Mouse (Mus musculus): ENCODE measurements around the gene Rhobtb3. TPM values are rescaled to one million over a fixed set of nuclear protein-coding genes. Genes with fewer than 3 reads are reported as not detected.
A peak's percentile ranks its signal among the peaks of the same experiment; 100 is the strongest.

The Rhobtb3 gene
- total and polyA plus RNA-seq, 3 experiments: 7.1 to 38.6 (median 23.7) TPM

GRCm38 (mm10) chr13:75942731-75943130, 994 bp downstream of the Rhobtb3 start:
- H3K4me3 ChIP-seq (ENCODE audit: low read depth, low read length): peak overlapping the region; percentile 91
- peak; percentile 3 for DNase-seq (ENCODE audit: low spot score)
- H3K27me3 ChIP-seq (ENCODE audit: insufficient read depth, low read length): peaks cover 4% of the 10 kb centered on the region; the same call in 1 of the 2 replicates
- peaks cover 8% of the 10 kb centered on the region for H3K36me3 ChIP-seq (replicated peaks)
- H3K4me1 ChIP-seq (ENCODE audit: insufficient read depth, low read depth, low read length): peaks cover 14% of the 10 kb centered on the region
- ATAC-seq (ENCODE audit: extremely low read depth, insufficient number of reproducible peaks, low FRiP score, poor library complexity, severe bottlenecking): 0 out of 2 replicates have a peak, but pooled peaks have one; percentile 7
- TF ChIP-seq CTCF (IDR thresholded peaks at IDR 0.05; ENCODE audit: low read depth, low read length) (no peak), GATA1 (IDR thresholded peaks at IDR 0.05; ENCODE audit: borderline replicate concordance, low read length) (no peak), GATA2 (IDR thresholded peaks at IDR 0.05; ENCODE audit: borderline replicate concordance, low read depth, low read length) (no peak), POLR2AphosphoS5 (IDR thresholded peaks at IDR 0.05; ENCODE audit: insufficient replicate concordance, low read depth, low read length) (no peak), TAL1 (conservative IDR thresholded peaks at IDR 0.05; ENCODE audit: low read depth, low read length) (no peak)
- H3K9me3 ChIP-seq (replicated peaks): no peaks in the 10 kb centered on the region

DNA sequence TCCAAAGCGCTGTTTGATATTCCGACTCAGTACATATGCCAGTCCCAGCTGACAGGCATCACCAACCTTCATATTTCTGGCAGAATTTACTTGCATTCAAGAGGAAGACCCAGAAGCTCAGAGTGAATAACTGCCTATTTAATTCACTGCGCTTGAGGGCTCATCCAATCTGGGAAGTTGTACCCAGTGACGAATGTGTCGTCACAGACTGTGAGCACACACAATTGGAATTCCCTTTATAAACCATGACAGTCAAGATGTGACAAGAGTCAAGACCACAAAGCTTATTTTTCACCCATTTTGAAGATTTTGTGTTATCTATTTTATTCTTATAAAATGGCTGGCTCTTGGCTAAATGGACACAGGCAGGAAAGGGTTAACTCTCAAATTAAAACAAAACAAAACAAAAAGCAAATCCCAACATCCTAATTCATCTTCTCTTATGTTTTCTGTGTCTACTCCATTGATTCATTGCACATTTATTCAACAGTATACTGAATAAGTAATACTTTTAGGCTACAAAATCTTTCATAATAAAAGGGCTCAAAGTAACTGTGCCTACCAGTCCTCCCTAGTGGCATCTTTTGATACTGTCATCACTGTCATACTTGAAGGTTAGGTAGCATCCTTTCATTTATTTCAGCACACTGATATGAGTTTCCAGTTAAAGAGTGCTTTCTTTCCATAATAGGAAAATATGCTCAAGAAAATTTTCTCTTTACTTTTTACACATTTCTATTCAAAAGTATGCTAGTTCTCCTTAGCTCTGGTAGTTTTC, 2.0 kb downstream of the Rhobtb3 start:
- peaks cover 4% of the 10 kb centered on the region; the same call in 1 of the 2 replicates for H3K27me3 ChIP-seq (ENCODE audit: insufficient read depth, low read length)
- DNase-seq (ENCODE audit: low spot score) (no peak), ATAC-seq (ENCODE audit: extremely low read depth, insufficient number of reproducible peaks, low FRiP score, poor library complexity, severe bottlenecking) (no peak)
- H3K9me3 ChIP-seq (replicated peaks): no peaks in the 10 kb centered on the region
- peaks cover 10% of the 10 kb centered on the region for H3K36me3 ChIP-seq (replicated peaks)
- TF ChIP-seq TAL1 (conservative IDR thresholded peaks at IDR 0.05; ENCODE audit: low read depth, low read length) (no peak), GATA1 (IDR thresholded peaks at IDR 0.05; ENCODE audit: borderline replicate concordance, low read length) (no peak), CTCF (IDR thresholded peaks at IDR 0.05; ENCODE audit: low read depth, low read length) (no peak), POLR2AphosphoS5 (IDR thresholded peaks at IDR 0.05; ENCODE audit: insufficient replicate concordance, low read depth, low read length) (no peak), GATA2 (IDR thresholded peaks at IDR 0.05; ENCODE audit: borderline replicate concordance, low read depth, low read length) (no peak)
- peaks cover 14% of the 10 kb centered on the region for H3K4me1 ChIP-seq (ENCODE audit: insufficient read depth, low read depth, low read length)
- no peak overlapping the region for H3K4me3 ChIP-seq (ENCODE audit: low read depth, low read length)

DNA sequence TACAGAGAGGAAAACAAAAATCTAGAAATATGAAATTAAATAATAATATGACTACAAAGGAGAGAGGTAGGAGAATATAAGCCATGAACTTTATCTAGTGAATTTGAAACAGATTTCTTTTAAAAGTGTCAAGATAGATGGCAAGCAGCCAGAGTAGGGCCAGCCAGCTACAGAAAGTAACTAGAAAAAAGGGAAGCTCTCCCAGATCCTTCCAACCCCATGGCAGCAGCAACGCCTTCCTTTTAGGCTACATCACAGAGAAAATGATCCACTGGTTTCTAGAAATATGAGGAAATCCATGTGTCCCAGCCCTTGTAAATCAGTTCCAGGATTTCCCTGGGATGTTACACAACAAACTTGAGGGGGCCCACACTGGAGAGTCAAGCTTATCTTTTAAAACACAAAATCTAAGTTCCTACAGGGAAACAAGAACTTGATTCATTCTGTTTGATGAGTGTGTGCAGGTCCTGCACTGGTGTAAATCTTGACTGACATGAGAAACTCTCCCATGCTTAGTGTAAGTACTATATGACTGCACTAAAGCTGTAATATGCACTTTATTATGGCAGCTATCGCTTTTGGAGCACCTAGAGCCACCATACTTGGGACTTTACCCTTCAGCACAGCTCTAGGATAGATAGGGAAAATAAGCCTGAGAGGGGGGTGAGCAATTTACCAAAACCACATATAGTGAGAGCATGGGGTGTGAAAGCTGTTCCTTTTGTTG, 2.8 kb downstream of the Rhobtb3 start:
- ATAC-seq (ENCODE audit: extremely low read depth, insufficient number of reproducible peaks, low FRiP score, poor library complexity, severe bottlenecking) (no peak), DNase-seq (ENCODE audit: low spot score) (no peak)
- Histone ChIP-seq H3K9me3 (replicated peaks) (no peaks in the 10 kb centered on the region), H3K4me3 (ENCODE audit: low read depth, low read length) (no peak overlapping the region), H3K36me3 (replicated peaks) (peaks cover 10% of the 10 kb centered on the region), H3K4me1 (ENCODE audit: insufficient read depth, low read depth, low read length) (peaks cover 14% of the 10 kb centered on the region), H3K27me3 (ENCODE audit: insufficient read depth, low read length) (peaks cover 4% of the 10 kb centered on the region; the same call in 1 of the 2 replicates)
- TF ChIP-seq CTCF (IDR thresholded peaks at IDR 0.05; ENCODE audit: low read depth, low read length) (no peak), GATA2 (IDR thresholded peaks at IDR 0.05; ENCODE audit: borderline replicate concordance, low read depth, low read length) (no peak), TAL1 (conservative IDR thresholded peaks at IDR 0.05; ENCODE audit: low read depth, low read length) (no peak), GATA1 (IDR thresholded peaks at IDR 0.05; ENCODE audit: borderline replicate concordance, low read length) (no peak), POLR2AphosphoS5 (IDR thresholded peaks at IDR 0.05; ENCODE audit: insufficient replicate concordance, low read depth, low read length) (no peak)

GRCm38 (mm10) chr13:75938866-75939265, 4.9 kb downstream of the Rhobtb3 start:
- ATAC-seq (ENCODE audit: extremely low read depth, insufficient number of reproducible peaks, low FRiP score, poor library complexity, severe bottlenecking) (peak; percentile 32; the same call in 1 of the 2 replicates), DNase-seq (ENCODE audit: low spot score) (no peak)
- Histone ChIP-seq H3K27me3 (ENCODE audit: insufficient read depth, low read length) (peaks cover 4% of the 10 kb centered on the region; the same call in 1 of the 2 replicates), H3K4me1 (ENCODE audit: insufficient read depth, low read depth, low read length) (peaks cover 12% of the 10 kb centered on the region), H3K36me3 (replicated peaks) (peaks cover 10% of the 10 kb centered on the region), H3K4me3 (ENCODE audit: low read depth, low read length) (no peak overlapping the region), H3K9me3 (replicated peaks) (no peaks in the 10 kb centered on the region)
- no peak for TF ChIP-seq GATA1 (IDR thresholded peaks at IDR 0.05; ENCODE audit: borderline replicate concordance, low read length)
- no peak for TF ChIP-seq CTCF (IDR thresholded peaks at IDR 0.05; ENCODE audit: low read depth, low read length)

GRCm38 (mm10) chr13:75933287-75933686, 10.4 kb downstream of the Rhobtb3 start:
- Histone ChIP-seq H3K4me3 (ENCODE audit: low read depth, low read length) (no peak overlapping the region), H3K9me3 (replicated peaks) (no peaks in the 10 kb centered on the region), H3K4me1 (ENCODE audit: insufficient read depth, low read depth, low read length) (no peaks in the 10 kb centered on the region), H3K36me3 (replicated peaks) (peaks cover 15% of the 10 kb centered on the region), H3K27me3 (ENCODE audit: insufficient read depth, low read length) (no peaks in the 10 kb centered on the region)
- ATAC-seq (ENCODE audit: extremely low read depth, insufficient number of reproducible peaks, low FRiP score, poor library complexity, severe bottlenecking): no peak
- DNase-seq (ENCODE audit: low spot score): no peak
- no peak for TF ChIP-seq TAL1 (conservative IDR thresholded peaks at IDR 0.05; ENCODE audit: low read depth, low read length)
- no peak for TF ChIP-seq GATA1 (IDR thresholded peaks at IDR 0.05; ENCODE audit: borderline replicate concordance, low read length)
- no peak for TF ChIP-seq POLR2AphosphoS5 (IDR thresholded peaks at IDR 0.05; ENCODE audit: insufficient replicate concordance, low read depth, low read length)
- no peak for TF ChIP-seq GATA2 (IDR thresholded peaks at IDR 0.05; ENCODE audit: borderline replicate concordance, low read depth, low read length)
- TF ChIP-seq CTCF (IDR thresholded peaks at IDR 0.05; ENCODE audit: low read depth, low read length): no peak

DNA sequence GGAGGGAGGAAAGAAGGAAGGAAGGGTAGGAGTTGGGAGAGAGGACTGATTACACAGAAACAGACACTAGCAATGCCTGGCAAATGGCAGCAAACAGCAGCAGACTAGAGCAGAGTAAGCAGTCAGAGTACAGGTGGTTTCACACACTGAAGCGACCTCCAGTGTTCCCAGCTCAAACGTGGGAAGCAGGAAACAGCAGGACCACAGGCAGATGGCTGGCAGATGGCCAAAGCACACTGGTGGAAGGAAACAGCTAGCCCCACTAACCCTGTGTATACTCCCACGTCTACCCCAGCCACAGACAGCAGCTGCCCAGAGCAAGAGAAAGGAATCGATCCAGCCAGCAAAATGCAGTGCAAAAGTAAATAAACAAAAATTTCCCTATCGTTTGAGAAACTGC, 12.7 kb downstream of the Rhobtb3 start:
- Histone ChIP-seq H3K4me1 (ENCODE audit: insufficient read depth, low read depth, low read length) (no peaks in the 10 kb centered on the region), H3K9me3 (replicated peaks) (no peaks in the 10 kb centered on the region), H3K4me3 (ENCODE audit: low read depth, low read length) (no peak overlapping the region), H3K27me3 (ENCODE audit: insufficient read depth, low read length) (no peaks in the 10 kb centered on the region), H3K36me3 (replicated peaks) (peaks cover 9% of the 10 kb centered on the region)
- ATAC-seq (ENCODE audit: extremely low read depth, insufficient number of reproducible peaks, low FRiP score, poor library complexity, severe bottlenecking): no peak
- no peak for DNase-seq (ENCODE audit: low spot score)
- TF ChIP-seq POLR2AphosphoS5 (IDR thresholded peaks at IDR 0.05; ENCODE audit: insufficient replicate concordance, low read depth, low read length): no peak
- no peak for TF ChIP-seq TAL1 (conservative IDR thresholded peaks at IDR 0.05; ENCODE audit: low read depth, low read length)
- no peak for TF ChIP-seq CTCF (IDR thresholded peaks at IDR 0.05; ENCODE audit: low read depth, low read length)
- no peak for TF ChIP-seq GATA2 (IDR thresholded peaks at IDR 0.05; ENCODE audit: borderline replicate concordance, low read depth, low read length)
- no peak for TF ChIP-seq GATA1 (IDR thresholded peaks at IDR 0.05; ENCODE audit: borderline replicate concordance, low read length)

All from G1E (cell line).